ENCODE assay signal across 9 mouse cellular contexts in the genomic region with DNA sequence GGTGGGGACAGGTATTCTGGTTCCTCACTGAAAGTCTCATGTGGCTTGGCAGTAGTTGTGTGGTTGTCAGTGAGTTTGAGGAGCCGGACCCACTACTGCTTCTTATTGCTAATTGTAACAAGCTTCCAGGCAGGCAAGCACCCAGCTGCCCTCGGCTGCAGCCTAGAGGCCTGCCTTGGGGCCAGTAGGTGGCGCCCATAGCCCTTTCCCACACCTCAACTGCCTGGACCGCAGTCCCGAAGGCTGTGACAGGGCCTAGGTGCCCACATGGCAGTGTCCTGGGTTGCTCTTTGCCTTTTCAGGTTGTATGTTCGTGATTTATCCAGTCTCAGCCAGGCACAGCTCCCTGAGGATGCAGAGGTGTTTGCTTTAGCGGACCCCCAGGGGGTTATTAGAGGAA. TPM values are rescaled to one million over a fixed set of nuclear protein-coding genes. Genes with fewer than 3 reads are reported as not detected.
DNase-seq lines count a peak whose midpoint lies in the region; ATAC-seq and TF ChIP-seq lines count a peak whose summit lies in the region.
"Had no signal": no experiment of that assay in that cellular context is flagged by ENCODE, and none has a peak within 500 bp of the region (broad histone marks: within the 10 kb centered on the region; RNA-seq: fewer than 3 reads in every experiment).

No protein-coding gene starts in this region.

- no peaks in the 10 kb centered on the region for H3K27me3 ChIP-seq in CH12.LX (replicated peaks)
- no peaks in the 10 kb centered on the region for H3K27me3 ChIP-seq in forebrain, postnatal 0 days (ENCODE audit: insufficient read depth, low read length)
- H3K27me3 ChIP-seq: embryonic facial prominence, embryonic 13.5 days had no signal

- H3K27ac ChIP-seq in CH12.LX (ENCODE audit: insufficient read depth, low read depth): no peak overlapping the region
- H3K27ac ChIP-seq in forebrain, postnatal 0 days (ENCODE audit: low read depth, low read length): no peak overlapping the region
- H3K27ac ChIP-seq: embryonic facial prominence, embryonic 13.5 days had no signal

- no peak overlapping the region for H3K9ac ChIP-seq in CH12.LX (ENCODE audit: insufficient read depth, low read depth)
- no peak overlapping the region for H3K9ac ChIP-seq in forebrain, postnatal 0 days
- H3K9ac ChIP-seq: embryonic facial prominence, embryonic 13.5 days had no signal

- DNase-seq in CH12.LX (ENCODE audit: extremely low read depth): peak; percentile 55
- DNase-seq in cerebellum, adult 11-12 months: peak; percentile 74
- peak; percentile 67 for DNase-seq in forebrain, postnatal 0 days
- peak; percentile 76 to 83 for DNase-seq in heart, postnatal 36 days
- DNase-seq in layer of hippocampus, adult 11-12 months (ENCODE audit: low spot score): peak; percentile 87
- DNase-seq in lung, adult 18-20 months: peak; percentile 66 to 76
- DNase-seq in testis, postnatal 10 days (ENCODE audit: low spot score): peak; percentile 89

- intact Hi-C loops in heart, postnatal 36 days (cut with DNase I): loop anchor here (5.0 kb wide), 2 partner anchors 158 to 213 kb away; a partner anchor contains a TSS

- peaks cover 0 to 67% of the 10 kb centered on the region in 2 experiments for H3K36me3 ChIP-seq in CH12.LX (replicated peaks in 1 of 2; ENCODE audit: control insufficient read depth in 1 of 2, insufficient read depth in 1 of 2, low read length in 1 of 2)
- no peaks in the 10 kb centered on the region for H3K36me3 ChIP-seq in forebrain, postnatal 0 days (ENCODE audit: insufficient read depth)
- H3K36me3 ChIP-seq: embryonic facial prominence, embryonic 13.5 days had no signal

- ATAC-seq in forebrain, postnatal 0 days: peak; percentile 90
- peak; percentile 61; the same call in 1 of the 2 replicates for ATAC-seq in neutrophil, adult 5-6 weeks (ENCODE audit: extremely low read depth, insufficient number of reproducible peaks, low FRiP score, poor library complexity, severe bottlenecking)

- in situ Hi-C loops in CH12.LX (cut with MboI; ENCODE audit: low pct_ligation_motif_present, low pct_unique_long_range_greater_than_20kb, low sequenced_read_pairs): no loop called here

- no peak overlapping the region for H3K4me3 ChIP-seq in CH12.LX (replicated peaks in 1 of 3; ENCODE audit: low read depth in 2 of 3, low read length in 2 of 3, poor library complexity in 1 of 3)
- no peak overlapping the region for H3K4me3 ChIP-seq in forebrain, postnatal 0 days (ENCODE audit: low read depth, low read length)
- H3K4me3 ChIP-seq: embryonic facial prominence, embryonic 13.5 days had no signal

- TF ChIP-seq POLR2A in CH12.LX (IDR thresholded peaks at IDR 0.05; ENCODE audit: low read depth, low read length): no peak

- WGBS in forebrain, postnatal 0 days: 13% methylated on average over 7 of the region's 7 CpGs

- 0 out of 2 replicates have a peak, but pooled peaks cover 2% of the 10 kb centered on the region for H3K79me2 ChIP-seq in CH12.LX (replicated peaks; ENCODE audit: control insufficient read depth, extremely low read depth, insufficient read depth, poor library complexity, severe bottlenecking)

- TF ChIP-seq RAD21 in CH12.LX (IDR thresholded peaks at IDR 0.05; ENCODE audit: low read depth, low read length): peak; percentile 70

- no peak overlapping the region for H3K4me2 ChIP-seq in CH12.LX (ENCODE audit: insufficient read depth, low read depth, poor library complexity, severe bottlenecking)
- no peak overlapping the region for H3K4me2 ChIP-seq in forebrain, postnatal 0 days (ENCODE audit: low read depth)
- H3K4me2 ChIP-seq: embryonic facial prominence, embryonic 13.5 days had no signal

- TF ChIP-seq CTCF in CH12.LX (conservative IDR thresholded peaks at IDR 0.05 in 1 of 2, IDR thresholded peaks at IDR 0.05 in 1 of 2; ENCODE audit: low read depth in 2 of 2, low read length in 2 of 2): peak; percentile 23 to 82; a peak in 3 of 4 replicates
- TF ChIP-seq CTCF in forebrain, postnatal 0 days (IDR thresholded peaks at IDR 0.05; ENCODE audit: low read depth): peak; percentile 83

- dilution Hi-C loops in CH12.LX (cut with MboI; ENCODE audit: extremely low pct_ligation_motif_present, extremely low pct_unique_long_range_greater_than_20kb, low sequenced_read_pairs): no loop called here

- H3K4me1 ChIP-seq in CH12.LX (ENCODE audit: control insufficient read depth in 1 of 2, insufficient read depth in 2 of 2): peaks cover 3 to 27% of the 10 kb centered on the region in 2 experiments; a peak in 2 of 4 replicates
- no peaks in the 10 kb centered on the region for H3K4me1 ChIP-seq in forebrain, postnatal 0 days (ENCODE audit: insufficient read depth)

- no peak for TF ChIP-seq EP300 in CH12.LX (IDR thresholded peaks at IDR 0.05; ENCODE audit: low read length)

- H3K9me3 ChIP-seq in CH12.LX (replicated peaks; ENCODE audit: low read length): no peaks in the 10 kb centered on the region
- H3K9me3 ChIP-seq in forebrain, postnatal 0 days (ENCODE audit: low read length): no peaks in the 10 kb centered on the region
- H3K9me3 ChIP-seq: embryonic facial prominence, embryonic 13.5 days had no signal

TF ChIP-seq in CH12.LX, 34 proteins besides CTCF, POLR2A, EP300 and RAD21:
- TF ChIP-seq JUN (IDR thresholded peaks at IDR 0.05; ENCODE audit: insufficient read depth, low read depth, low read length) (no peak), SMC3 (IDR thresholded peaks at IDR 0.05; ENCODE audit: low read depth, low read length) (peak; percentile 60), USF2 (conservative IDR thresholded peaks at IDR 0.05; ENCODE audit: low read depth, low read length) (no peak), ZNF384 (IDR thresholded peaks at IDR 0.05; ENCODE audit: low read depth, low read length) (no peak), IRF4 (IDR thresholded peaks at IDR 0.05; ENCODE audit: low read depth, low read length) (no peak), E2F4 (IDR thresholded peaks at IDR 0.05; ENCODE audit: insufficient replicate concordance, low read depth, low read length) (no peak), KAT2A (IDR thresholded peaks at IDR 0.05; ENCODE audit: insufficient replicate concordance, low read length) (no peak), POLR2AphosphoS2 (IDR thresholded peaks at IDR 0.05; ENCODE audit: low read depth, low read length) (no peak), MAX (IDR thresholded peaks at IDR 0.05; ENCODE audit: low read length) (peak; percentile 46; the same call in 1 of the 2 replicates), CHD2 (IDR thresholded peaks at IDR 0.05; ENCODE audit: low read length) (no peak), RCOR1 (conservative IDR thresholded peaks at IDR 0.05; ENCODE audit: low read depth, low read length) (no peak), ELF1 (IDR thresholded peaks at IDR 0.05; ENCODE audit: low read depth, low read length) (no peak), TBP (conservative IDR thresholded peaks at IDR 0.05; ENCODE audit: low read depth, low read length) (no peak), BHLHE40 (IDR thresholded peaks at IDR 0.05; ENCODE audit: low read depth, low read length) (no peak), GABPA (IDR thresholded peaks at IDR 0.05; ENCODE audit: insufficient replicate concordance, low read depth, low read length) (no peak), UBTF (IDR thresholded peaks at IDR 0.05; ENCODE audit: low read depth, low read length) (no peak)

RNA-seq across cellular contexts. Expression of a gene that starts 16.2 kb away (rescaled TPM):
- total RNA-seq in CH12.LX (2012; rRNA removed) (48.9 and 68.4 TPM in 2 replicates), CH12.LX (2014; rRNA removed) (41.7 and 46.0 TPM in 2 replicates)
- 25.5 and 29.4 TPM in 2 replicates for polyA plus RNA-seq in CH12.LX (2012; ENCODE audit: insufficient read length, low read depth)
- total RNA-seq in forebrain, postnatal 0 days (2014; rRNA removed): 40.6 and 45.9 TPM in 2 replicates
- polyA plus RNA-seq in forebrain, postnatal 0 days (2015; fragmentation: Nextera tagmentation; extraction: Ambion mirVana): 34.6 and 38.3 TPM in 2 replicates
- total RNA-seq in heart, postnatal 36 days (2021): 10 to 100 TPM; 71.6 to 81.0 TPM
- total RNA-seq in neutrophil, adult 5-6 weeks (2017): 7.7 and 9.2 TPM in 2 replicates
